Mouse (Mus musculus): Measurements from ENCODE around the gene Flt3l.
A peak's percentile ranks its signal among the peaks of the same experiment; 100 is the strongest.
"Not testable (repeated sequence)": the region's sequence is repeated elsewhere in the genome, so short reads cannot be mapped to it uniquely, and the experiment has no call there.

Gene Flt3l

GRCm38 (mm10) chr7:45162996-45163615, 26.9 kb upstream of the Flt3l start:
- DNase-seq (ENCODE audit: low spot score), result no peak

DNA sequence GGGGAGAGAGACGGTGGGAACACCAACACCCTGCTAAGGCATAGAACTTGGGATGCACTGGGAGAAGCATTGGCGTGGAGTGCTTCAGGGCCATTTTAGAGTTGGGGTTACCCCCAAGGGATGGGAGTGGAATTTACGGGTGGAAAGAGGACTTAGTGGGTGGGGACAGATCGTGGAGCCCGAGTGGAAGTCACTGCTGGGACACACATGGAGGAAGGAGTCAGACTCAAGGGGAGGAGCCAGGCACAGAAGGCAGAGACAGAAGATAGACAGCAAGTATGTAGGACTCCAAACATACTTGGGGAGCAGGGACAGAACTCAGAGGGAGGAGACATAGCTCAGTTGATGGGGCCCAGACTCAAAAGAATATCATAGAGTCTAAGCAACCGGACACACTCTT, 26.3 kb upstream of the Flt3l start:
- DNase-seq (ENCODE audit: low spot score), result no peak

DNA sequence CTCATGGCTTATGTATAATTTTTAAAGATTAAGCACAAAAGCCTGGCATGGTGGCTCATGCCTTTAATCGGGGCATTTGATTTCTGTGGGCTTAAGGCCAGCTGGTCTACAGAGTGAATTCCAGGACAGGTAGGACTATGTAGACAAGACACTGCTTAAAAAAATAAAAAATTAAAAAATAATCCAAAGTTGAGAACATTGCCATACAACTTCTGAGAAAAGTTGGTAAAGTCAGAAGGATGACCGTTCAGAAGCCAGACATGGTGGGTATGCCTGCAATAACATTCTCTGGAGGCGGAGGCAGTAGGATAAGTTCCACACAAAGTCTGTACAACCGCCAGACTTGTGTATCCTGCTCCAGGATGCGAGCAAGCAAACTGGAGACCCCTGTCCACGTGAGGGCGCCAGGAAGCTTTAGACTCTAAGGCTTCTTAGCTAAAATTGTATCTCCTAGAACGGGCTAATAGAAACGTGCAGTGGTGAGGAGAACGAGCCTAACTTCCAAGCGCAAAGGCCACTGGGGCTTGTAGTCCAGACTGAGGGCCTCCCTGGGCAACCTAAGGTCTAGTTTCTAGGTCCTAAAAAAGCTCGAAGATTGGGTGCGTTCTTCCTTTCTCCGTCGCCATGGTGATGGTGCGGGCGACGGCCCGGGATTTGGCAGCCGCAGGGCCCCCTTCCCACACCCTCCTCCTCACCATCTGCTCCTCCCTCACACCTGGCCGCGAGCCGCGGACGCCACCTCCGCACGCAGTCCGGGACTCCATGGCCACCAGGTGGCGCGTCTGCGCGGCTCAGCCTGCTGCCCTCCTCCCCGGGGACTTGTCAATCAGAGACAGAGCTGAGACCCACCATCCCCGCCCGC, 25.6 kb upstream of the Flt3l start:
- peak; percentile 87 for DNase-seq (ENCODE audit: low spot score)

- DNase-seq (ENCODE audit: low spot score), result no peak
These were observed 24.6 kb upstream of the Flt3l start for GRCm38 (mm10) chr7:45160866-45161265.

DNA sequence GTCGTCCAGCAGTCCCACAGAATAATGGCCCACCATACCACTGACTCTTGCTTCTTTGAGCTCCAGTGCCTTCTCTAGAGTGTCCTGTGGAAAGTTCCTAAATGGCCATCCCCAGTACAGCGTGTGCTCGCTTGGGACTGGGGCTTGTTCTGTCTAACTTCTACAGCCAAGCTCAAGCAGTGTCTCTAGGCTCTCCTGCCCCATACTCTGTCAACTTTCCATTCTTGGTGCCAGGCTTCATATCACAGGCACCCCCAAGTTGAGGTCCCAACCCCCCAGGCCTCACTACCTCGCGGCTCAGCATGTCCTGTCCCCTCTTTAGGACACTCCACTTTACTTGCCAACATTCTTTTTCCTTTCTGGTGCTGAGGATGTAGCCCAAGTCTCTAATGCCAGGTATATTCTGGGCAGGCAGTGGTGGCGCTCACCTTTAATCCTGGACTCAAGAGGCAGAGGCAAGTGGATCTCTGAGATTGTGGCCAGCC, 24.1 kb upstream of the Flt3l start:
- no peak for DNase-seq (ENCODE audit: low spot score)

- DNase-seq (ENCODE audit: low spot score), result no peak
These were observed 22.8 kb upstream of the Flt3l start for GRCm38 (mm10) chr7:45158991-45159390.

GRCm38 (mm10) chr7:45157459-45157858, 21.2 kb upstream of the Flt3l start:
- DNase-seq (ENCODE audit: low spot score), result no peak

DNA sequence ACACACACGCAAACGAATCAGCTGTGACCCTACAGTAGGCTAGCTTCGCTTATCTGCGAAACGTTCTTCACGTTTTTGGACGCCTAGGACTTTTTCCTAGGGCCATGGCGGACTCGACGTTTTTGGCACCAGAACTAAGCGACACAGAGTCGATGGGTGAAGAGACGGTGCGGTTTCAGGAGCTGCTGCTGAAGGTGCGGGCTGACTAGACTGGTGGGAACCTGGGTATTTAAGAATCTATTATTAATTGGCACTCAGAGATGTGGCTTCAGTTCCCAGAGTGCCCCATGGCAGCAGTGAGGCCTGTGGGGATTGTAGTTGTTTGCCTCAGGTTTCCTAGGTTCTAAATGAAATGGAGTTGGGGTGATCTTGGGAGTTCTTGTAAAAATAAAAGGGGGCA, 20.0 kb upstream of the Flt3l start:
- no peak for DNase-seq (ENCODE audit: low spot score)

- DNase-seq (ENCODE audit: low spot score), result no peak
These were observed 19.4 kb upstream of the Flt3l start for GRCm38 (mm10) chr7:45155590-45155989.

DNA sequence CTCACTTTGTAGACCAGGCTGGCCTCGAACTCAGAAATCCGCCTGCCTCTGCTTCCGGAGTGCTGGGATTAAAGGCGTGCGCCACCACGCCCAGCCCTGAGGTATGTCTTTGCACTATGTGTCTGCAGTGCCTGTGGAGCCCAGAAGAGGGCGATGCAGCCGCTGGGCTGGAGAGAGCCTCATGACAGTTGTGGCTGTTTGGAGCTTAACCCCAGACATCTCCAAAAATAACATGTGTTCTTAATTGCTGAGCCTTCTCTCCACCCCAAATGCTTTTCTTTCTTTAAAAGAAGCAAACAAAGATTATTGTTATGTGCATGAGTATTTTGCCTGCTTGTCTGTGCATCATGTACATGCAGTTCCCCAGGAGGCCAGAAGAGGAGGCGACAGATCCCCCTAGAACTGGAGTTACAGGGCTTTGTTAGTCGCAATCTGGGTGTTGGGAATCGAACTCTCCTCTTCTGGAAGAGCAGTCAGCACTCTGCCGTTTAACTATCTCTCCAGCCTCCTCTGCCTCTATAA, 18.8 kb upstream of the Flt3l start:
- no peak for DNase-seq (ENCODE audit: low spot score)

DNA sequence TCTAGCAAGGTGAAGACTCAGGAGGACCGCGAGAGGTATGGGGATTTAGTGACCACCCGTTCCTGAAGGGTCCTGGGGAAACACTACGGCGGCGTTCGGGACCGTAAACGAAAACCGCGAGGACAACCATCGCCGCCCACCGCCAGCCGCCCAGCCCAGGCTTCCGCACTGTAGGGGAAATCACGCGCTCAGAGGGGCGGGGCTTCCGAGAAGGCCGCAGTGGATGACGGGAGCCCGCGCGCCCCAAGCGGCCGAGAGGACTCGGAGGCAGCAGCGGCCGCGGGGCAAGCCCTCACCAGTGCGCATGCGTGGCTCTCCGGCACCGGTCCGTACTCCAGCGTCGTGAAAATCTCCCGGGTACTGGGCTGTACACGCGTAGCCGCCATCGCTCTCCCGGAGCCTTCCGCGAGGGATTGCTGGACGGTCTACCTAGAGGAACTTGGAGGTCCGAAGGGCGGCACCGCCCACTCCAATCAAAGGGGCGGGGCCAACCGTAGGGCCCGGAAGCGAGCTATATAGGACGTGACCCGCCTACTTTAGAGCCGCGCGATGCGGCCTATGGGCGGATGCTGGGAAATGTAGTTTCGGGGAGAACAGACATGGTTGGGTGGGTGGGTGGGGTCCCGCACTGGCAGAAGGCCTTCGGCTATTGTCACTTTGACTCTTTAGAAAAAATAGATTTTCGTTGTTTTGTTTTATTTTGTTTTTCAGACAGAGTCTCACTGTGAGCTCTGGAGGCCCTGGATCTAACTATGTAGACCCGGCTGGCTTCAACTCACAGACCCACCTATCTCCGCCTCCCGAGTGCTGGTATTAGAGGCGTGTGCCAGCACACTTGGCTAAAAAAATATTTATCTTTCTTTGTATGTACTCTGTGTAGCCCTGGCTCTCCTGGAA, 18.1 kb upstream of the Flt3l start, which contains the start of the genes Pih1d1 and Aldh16a1:
TSS of gene Pih1d1 (plus strand) at position 208 of the 897 bp plus-strand sequence.
TSS of gene Aldh16a1 (minus strand) at position 489 of the 897 bp plus-strand sequence.
- peak; percentile 96 for DNase-seq (ENCODE audit: low spot score)

DNA sequence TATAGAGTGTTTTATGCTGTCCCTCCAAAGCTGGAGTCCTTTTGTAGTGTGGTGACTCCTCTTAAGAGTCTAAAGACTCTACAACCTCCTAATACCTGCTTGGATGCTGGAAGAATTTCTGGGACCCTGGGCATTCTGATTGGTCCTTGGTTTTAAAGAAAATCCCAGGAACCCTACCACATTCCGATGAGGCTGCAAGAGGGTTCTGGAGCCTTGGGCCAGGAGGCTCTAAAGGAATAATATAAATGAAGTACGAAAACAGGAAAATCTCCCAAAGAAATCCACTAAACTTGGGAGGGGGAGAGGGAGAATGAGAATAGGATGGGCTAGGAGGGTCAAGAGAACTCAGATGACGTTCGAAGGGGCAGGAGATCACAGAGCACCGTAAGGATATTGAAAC, 17.4 kb upstream of the Flt3l start:
- DNase-seq (ENCODE audit: low spot score), result no peak

DNA sequence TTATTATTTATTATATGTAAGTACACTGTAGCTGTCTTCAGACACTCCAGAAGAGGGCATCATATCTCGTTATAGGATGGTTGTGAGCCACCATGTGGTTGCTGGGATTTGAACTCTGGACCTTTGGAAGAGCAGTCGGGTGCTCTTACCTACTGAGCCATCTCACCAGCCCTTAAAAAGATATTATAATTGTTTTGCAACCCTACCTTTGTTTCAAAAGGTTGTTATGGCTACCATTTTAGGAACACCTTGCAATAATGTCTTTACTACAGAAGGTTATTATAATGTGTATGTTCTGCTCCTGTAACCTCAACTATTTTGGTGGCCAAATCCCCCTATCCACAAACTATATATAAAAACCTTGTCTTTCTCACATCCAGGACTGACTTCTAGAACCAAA, 16.8 kb upstream of the Flt3l start:
- DNase-seq (ENCODE audit: low spot score), result not testable (repeated sequence)

- DNase-seq (ENCODE audit: low spot score), result peak; percentile 77
These were observed 15.1 kb upstream of the Flt3l start for GRCm38 (mm10) chr7:45151303-45151702.

DNA sequence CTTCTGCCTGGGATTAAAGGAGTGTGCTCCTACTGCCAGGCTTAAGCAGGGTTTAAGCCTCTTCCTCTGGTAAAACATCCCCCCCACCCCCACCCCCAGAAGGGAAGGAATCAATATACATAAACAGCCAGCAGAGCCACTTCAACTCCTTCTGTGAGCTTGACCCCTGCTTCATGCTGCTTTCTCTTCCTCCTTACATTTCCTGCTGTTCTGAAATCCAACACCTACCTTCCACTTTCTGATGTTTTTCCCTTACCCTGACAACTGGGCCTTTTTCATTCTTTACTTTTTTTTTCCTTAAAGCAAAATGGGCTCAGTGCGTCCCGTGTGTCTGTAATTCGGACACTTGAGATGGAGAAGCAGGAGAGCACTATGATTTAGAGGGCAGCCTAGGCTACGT, 14.1 kb upstream of the Flt3l start:
- DNase-seq (ENCODE audit: low spot score), result no peak

DNA sequence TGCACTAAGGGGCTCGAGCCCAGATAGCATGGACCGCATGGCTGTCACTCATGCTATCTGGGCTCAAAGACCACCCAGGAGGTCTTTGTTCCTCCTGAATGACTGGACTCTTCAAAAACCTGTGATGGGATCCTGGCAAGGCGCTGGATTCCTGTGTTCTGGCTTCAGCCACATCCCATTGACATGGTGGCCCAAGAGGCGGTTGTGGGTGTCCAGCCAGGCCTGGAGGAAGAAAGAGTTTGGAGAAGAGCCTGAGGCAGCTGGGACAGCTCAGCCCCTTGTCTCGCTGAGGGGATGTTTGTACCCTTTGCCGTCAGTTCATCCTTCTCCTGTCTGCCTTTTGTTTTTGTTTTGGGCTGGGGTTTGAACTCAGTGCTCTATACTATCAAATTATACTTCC, 13.3 kb upstream of the Flt3l start:
- DNase-seq (ENCODE audit: low spot score), result peak; percentile 53

GRCm38 (mm10) chr7:45148534-45149098, 12.4 kb upstream of the Flt3l start:
- no peak for DNase-seq (ENCODE audit: low spot score)

- no peak for DNase-seq (ENCODE audit: low spot score)
These were observed 11.7 kb upstream of the Flt3l start for GRCm38 (mm10) chr7:45147899-45148298.

DNA sequence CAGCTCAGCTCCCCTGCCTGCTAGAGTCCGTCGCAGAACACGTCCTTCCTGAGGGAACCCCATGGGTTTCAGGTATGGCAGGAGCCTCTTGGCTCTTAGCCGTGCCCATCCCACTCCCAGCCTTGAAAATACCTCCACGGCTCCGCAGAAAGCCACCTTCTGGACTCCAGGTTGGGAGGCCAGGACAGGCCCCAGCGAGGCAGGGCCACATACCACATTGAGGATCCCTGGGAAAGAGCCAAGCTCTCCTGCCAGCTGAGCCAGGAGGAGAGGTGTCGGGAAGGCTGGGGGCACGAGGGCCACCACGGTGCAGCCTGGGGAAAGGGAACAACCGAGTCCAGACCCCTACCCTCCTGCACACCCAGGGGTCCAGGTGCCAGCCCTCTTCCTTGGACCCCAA, 11.0 kb upstream of the Flt3l start:
- no peak for DNase-seq (ENCODE audit: low spot score)

GRCm38 (mm10) chr7:45145460-45145859, 9.2 kb upstream of the Flt3l start:
- DNase-seq (ENCODE audit: low spot score), result no peak

- peak; percentile 45 for DNase-seq (ENCODE audit: low spot score)
These were observed 8.3 kb upstream of the Flt3l start for GRCm38 (mm10) chr7:45144368-45145174.

Data from lung, postnatal 25 days (tissue).